In genomic region chrX:105069671-105070503, GRCm38 (mm10) we compare ENCODE assay signal across 7 mouse cellular contexts. TPM values are rescaled to one million over a fixed set of nuclear protein-coding genes. Genes with fewer than 3 reads are reported as not detected.
DNase-seq lines count a peak whose midpoint lies in the region; ATAC-seq lines count a peak whose summit lies in the region.

No protein-coding gene starts in this region.

- intact Hi-C loops in gastrocnemius, postnatal 14 days (cut with DNase I; ENCODE audit: low total_unique reads), result no loop called here
- intact Hi-C loops in left cerebral cortex, postnatal 10 days (cut with DNase I), result no loop called here

- peak; percentile 41 to 72 for DNase-seq in adrenal gland, adult 18-20 months (ENCODE audit: low spot score in 2 of 2)
- peak; percentile 94 for DNase-seq in embryo, embryonic 10.5 days (ENCODE audit: low spot score)
- peak; percentile 73 for DNase-seq in gastrocnemius, postnatal 14 days
- DNase-seq in left cerebral cortex, postnatal 10 days (ENCODE audit: extremely low spot score in 1 of 2, low spot score in 2 of 2), result peak; percentile 71 to 91
- DNase-seq in right cerebral cortex, postnatal 36 days (ENCODE audit: low spot score in 2 of 2), result peak; percentile 83 to 86

- ATAC-seq in inflammation-experienced regulatory T-cells, adult 6 months, result peak; percentile 94
- ATAC-seq in megakaryocyte-erythroid progenitor cell, adult 5-6 weeks (replicated peaks; ENCODE audit: low FRiP score, low TSS enrichment, poor library complexity, severe bottlenecking), result peak; percentile 99

RNA-seq across cellular contexts. Expression of gene Pbdc1, which starts 9.7 kb away (rescaled TPM):
- 10 to 100 TPM; 16.3 to 17.0 TPM for total RNA-seq in adrenal gland, adult 18-20 months (2021)
- total RNA-seq in gastrocnemius, postnatal 14 days (2021), result 1 to 10 TPM; 6.6 to 8.7 TPM
- polyA plus RNA-seq in inflammation-experienced regulatory T-cells, adult 6 months (2017; shearing (Covaris generic)), result 10 to 100 TPM; 33.0 to 47.3 (median 34.7) TPM
- 10 to 100 TPM; 15.1 to 19.9 TPM for total RNA-seq in left cerebral cortex, postnatal 10 days (2021)
- total RNA-seq in megakaryocyte-erythroid progenitor cell, adult 5-6 weeks (2014; fragmentation: Nextera tagmentation), result 46.2 and 60.5 TPM in 2 replicates
- 61.8 and 70.4 TPM in 2 replicates for total RNA-seq in megakaryocyte-erythroid progenitor cell, adult 5-6 weeks (2017)

RNA-seq across cellular contexts. Expression of gene Magee1, which starts 50.3 kb away (rescaled TPM):
- total RNA-seq in adrenal gland, adult 18-20 months (2021), result 10 to 100 TPM; 15.0 to 15.1 TPM
- total RNA-seq in gastrocnemius, postnatal 14 days (2021), result 1 to 10 TPM; 2.4 to 3.6 TPM
- polyA plus RNA-seq in inflammation-experienced regulatory T-cells, adult 6 months (2017; shearing (Covaris generic)), result 1 to 10 TPM; 2.4 to 3.8 (median 3.7) TPM
- 100 to 1,000 TPM; 169 to 171 TPM for total RNA-seq in left cerebral cortex, postnatal 10 days (2021)
- 1.2 and 2.3 TPM in 2 replicates for total RNA-seq in megakaryocyte-erythroid progenitor cell, adult 5-6 weeks (2014; fragmentation: Nextera tagmentation)
- 1.8 and 2.6 TPM in 2 replicates for total RNA-seq in megakaryocyte-erythroid progenitor cell, adult 5-6 weeks (2017)

Comparison
In these comparisons a context has a peak if more than half of its experiments do, and no peak if none do; other contexts are left out.
1. Peak in every context shown above with its lines: DNase-seq and ATAC-seq.
2. RNA of gene Magee1, which starts 50.3 kb away (total RNA-seq): 169 to 171 TPM in left cerebral cortex, postnatal 10 days; 15.0 to 15.1 TPM in adrenal gland, adult 18-20 months, 2.4 to 3.6 TPM in gastrocnemius, postnatal 14 days and 1.2 to 2.6 TPM in megakaryocyte-erythroid progenitor cell, adult 5-6 weeks; every median in the first group is over 10 times any median in the second.